Mouse (Mus musculus) c-Kit-positive CD71-positive TER-119-positive erythroid progenitor cells, embryonic 14.5 days (primary cell): ENCODE measurements around the gene Strn3.
"Not testable (repeated sequence)": the region's sequence is repeated elsewhere in the genome, so short reads cannot be mapped to it uniquely, and the experiment has no call there.

Experiments
- DNase-seq: peaks from one replicate; pipeline ENCODE4 v3.0.0-alpha.2; 2013; ENCODE audit warnings: low spot score

The Strn3 gene

DNA sequence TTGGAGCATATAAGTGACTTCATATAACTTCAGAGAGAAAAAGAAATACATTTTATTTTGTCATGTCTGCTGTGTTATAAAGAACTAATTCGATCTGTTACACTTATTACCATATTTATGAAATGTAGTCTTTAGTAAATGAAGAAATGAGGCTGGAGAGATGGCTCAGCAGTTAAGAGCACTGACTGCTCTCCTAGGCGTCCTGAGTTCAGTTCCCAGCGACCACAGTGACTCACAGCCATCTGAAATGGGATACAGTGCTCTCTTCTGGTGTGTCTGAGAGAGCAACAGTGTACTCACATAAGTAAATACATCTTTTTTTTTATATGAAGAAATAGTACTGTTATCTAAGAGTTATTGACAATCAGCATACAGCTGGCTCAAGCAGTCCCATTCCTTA lies 1.7 kb upstream of the Strn3 start:
- no peak for DNase-seq

DNA sequence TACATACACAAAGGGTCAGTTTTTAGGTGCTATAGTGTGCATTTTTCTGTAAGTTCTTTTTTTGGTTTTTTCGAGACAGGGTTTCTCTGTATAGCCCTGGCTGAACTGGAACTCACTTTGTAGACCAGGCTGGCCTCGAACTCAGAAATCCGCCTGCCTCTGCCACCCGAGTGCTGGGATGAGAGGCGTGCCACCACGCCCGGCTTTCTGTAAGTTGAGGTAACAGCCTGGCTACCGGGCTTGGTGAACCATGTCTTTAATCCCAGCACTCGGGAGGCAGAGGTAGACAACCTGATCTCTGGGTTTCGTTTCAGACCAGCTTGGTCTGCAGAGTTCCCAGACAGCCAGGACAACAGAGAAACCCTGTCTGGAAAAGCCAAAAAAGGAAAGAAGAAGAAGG lies 1.2 kb upstream of the Strn3 start:
- DNase-seq = not testable (repeated sequence)

DNA sequence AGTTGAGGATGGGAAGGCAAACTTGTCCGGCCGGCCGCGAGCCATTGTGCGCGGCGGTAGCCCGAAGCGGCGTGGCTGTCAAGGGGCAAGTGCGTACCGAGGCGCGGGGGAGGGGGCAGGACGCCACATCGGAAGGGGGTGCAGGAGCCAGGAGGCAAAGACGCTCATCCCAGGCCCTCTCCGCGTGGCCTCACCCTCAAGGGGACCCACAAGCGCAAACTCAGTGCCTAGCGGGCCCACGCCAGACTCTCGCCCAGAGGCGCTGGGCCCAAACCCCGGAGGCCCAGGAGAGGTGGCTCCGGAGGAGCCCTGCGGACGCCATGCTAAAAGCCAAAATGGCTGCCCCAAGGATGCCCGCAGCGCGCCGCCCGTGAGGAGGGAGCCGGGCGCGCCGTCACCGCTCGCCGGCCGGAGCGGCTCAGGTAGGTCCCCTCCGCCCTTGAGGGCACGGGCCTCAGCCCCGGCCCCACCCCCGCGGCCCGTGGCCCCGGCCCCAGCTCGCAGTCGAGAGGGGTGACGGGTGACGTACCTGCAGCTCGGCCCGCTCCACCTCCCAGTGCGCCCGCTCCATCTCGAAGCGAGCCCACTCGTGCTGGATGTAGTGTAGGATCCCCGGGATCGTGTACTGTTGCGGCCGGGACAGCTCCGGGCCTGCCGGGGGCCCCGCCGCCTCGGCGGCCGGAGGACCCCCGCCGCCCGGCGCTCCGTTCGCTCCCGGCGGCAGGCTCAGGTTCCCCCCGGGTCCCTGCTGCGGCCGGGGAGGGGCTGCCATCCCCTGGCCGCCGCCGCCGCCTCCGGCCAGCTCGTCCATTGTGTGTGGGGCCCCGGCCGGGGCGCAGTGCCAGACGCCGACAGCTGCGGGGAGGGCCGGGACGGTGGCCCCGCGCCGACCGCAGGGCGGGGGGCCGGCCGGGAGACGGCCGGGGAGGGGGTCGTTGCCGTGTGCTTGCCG lies 528 bp downstream of the Strn3 start, which contains the start of gene Ap4s1:
Gene Ap4s1 (plus strand): TSS at position 141 of the 952 bp plus-strand sequence.
- peak; percentile 64 for DNase-seq

DNA sequence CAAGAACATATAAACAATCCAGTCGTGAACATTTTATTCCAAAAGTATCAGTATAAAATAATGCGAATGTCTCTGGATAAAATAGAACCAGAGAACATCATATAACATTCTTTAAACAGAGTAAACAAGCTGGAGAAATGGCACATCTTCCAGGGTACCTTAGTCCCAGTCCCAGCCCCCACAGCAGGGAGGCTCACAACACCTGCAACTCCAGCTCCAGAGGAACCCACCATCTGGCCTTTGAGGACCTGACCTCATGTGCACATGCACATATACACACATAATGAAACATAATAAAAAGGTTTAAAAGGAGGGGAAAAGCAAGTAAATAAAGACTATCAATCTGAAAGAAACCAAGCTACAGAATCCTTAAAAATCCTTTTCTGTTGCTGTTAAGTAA lies 3.2 kb downstream of the Strn3 start:
- DNase-seq = no peak

DNA sequence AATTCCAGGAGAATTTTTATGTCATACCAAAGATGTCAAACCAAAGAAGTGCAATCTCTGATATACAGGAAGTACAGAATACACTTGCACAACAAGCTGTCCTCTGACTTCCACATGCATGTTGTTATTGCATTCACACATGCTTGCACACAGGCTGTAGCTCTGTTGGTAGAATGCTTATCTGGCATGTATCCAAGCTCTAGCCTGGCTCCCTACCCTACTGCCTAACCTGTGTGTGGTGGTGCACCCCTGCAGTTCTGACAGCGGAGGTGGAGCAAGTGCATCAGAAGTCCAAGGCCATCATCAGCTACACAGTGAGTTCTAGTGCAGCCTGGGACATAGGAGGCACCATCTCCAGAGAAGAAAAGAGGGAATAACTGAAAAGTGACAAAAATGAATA lies 12.9 kb downstream of the Strn3 start:
- DNase-seq = no peak

DNA sequence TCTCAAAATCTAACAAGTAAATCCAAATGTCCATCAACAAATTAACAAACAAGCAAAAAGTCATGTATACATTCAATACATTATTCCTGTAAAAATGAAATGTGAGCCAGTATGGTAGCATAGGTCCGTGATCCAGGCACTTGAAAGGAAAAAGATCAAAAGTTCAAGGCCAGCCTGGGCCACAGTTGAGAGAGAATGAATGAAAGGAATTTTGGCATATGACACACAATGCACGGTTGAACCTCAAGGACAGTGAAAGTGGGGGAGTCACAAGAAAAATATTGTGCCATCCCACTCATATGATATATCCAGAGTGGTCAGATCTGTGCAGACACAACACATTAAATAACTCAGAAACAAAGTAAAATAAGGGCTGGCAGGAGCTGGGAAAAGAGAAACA lies 15.3 kb downstream of the Strn3 start:
- no peak for DNase-seq

DNA sequence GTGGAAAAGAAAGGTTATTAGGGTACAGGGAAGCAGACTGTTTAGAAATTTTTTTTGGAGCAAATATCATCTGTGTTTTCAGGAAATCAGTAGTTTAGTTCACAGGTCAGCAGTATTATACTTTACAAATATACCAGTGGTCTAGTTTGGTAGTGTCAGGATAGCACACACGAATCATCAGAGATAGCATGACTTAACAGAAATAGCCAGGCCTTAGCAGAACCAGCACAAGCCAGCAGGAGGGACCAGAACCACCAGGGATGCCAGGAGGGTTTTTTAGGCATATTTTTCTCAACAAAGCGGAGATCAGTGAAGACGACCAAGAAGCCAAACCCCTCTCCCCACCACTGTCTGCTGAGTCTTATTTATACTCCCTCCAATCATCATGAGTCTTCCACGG lies 18.4 kb downstream of the Strn3 start:
- DNase-seq = no peak

DNA sequence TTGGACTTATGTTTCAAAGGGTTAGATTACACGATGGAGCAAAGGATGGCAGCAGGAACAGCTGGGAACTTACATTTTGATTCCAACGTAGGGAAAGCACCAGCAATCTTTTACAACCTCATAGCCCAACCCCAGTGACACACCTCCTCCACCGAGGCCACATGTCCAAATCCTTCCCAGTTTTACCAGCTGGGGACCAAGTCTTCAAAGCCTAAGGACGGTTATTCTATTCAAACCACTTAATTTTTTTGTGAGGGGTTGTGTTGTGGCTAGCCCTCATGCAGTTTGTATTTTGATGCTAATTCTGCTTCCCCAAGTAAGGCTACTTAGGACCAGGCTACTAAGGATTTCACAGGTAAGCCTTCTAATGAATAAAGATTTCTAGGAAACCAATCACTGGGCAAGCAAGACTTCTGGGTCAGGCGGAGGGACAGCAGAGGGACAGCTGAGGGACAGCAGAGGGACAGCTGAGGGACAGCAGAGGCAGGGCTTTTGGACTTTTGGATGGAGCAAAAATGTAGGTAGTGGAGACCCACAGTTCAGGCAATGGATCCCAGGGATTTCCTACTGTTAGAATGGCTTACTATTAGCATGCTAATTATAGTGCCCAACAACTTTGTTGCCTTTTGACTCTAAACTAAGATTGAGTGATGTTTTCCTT lies 20.3 kb downstream of the Strn3 start:
- DNase-seq = no peak

DNA sequence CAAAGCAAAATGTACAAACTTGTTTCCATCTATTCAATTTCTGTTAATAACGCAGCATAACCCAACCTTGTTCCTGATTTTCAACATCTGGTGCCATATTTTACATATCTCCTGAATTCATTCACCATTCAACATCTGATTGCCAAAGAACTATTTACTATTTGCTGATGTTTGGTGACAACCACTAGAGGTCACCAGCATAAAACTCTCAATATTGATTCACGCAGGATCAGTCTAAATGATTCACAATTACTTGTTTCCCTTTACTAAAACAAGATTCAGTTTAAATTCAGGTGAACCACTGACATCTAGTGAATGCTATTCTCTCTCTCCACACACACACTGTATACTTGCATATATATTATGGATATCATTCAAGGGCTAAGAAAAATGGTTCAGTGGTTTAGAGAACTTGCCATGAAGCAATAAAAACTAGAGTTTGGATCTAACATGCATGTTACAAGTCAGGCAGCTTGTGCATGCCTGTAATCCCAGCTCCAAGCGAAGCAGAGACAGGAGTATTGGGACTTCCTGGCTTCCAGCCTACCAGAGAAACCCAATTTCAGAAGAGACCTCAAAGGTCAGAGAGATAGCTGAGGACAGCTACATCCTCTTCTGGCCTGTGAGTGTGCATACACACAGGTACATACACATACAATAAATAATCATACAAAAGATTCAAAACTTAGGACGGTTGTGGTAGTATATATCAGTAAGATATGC lies 24.8 kb downstream of the Strn3 start:
- no peak for DNase-seq

DNA sequence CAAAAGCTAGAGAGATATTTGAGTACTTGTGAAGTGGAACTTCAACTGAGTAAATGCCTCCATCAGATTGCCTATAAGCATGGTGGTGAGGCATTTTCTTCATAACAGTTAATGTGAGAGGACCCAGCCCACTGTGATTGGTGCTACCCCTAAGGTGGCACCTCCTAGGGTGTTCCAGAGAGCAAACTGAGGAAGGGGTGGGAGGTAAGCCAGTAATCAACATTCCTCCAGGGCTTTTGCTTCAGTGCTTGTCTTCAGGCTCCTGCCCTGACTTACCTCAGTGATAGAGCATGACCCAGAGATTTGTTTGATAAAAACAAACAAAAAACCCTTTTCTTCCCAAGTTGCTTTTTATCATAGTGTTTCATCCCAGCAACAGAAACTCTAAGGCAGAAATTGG lies 27.8 kb downstream of the Strn3 start:
- no peak for DNase-seq

DNA sequence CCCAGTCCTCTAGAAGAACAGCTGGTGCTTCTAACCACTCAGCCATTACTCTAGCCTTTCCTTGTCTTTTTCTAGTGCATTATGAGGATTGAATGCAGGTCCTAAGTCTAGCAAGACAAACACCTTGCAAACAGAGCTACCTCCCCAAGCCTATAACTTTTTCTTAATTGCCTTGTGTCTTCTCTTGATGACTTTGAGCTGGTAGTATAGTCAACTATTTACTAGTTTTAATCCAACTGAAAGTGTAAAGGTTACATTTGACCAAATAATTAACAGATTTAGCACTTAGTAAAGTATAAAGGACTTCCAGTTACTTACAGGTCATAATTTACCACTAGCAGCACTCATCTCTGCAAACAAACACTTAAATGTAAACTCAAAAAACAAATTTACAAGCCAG lies 28.7 kb downstream of the Strn3 start:
- DNase-seq = no peak

DNA sequence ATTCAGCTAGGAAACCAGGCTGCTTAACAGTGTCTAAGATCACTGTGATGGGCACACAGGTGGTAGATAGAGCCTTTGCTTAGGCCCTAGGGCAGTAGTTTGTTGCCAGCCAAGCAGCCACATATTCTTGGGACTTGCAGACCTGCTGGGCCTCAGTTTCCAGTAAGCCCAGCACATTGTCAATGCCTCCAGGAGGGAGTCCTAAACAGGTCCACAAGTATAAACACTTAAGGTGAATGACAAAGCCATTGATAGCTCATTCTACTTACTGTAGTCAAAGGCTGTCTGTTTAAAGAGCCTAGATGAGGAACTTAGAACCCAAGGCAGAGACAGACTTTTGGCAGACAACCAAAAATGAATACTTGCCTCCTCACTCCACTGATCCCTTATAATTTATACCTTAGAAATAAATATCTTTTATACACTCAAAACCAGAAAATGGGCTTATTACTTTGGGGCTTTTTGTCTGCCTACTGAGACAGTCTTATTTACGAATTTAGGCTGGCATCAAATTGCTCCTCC lies 35.7 kb downstream of the Strn3 start:
- no peak for DNase-seq

DNA sequence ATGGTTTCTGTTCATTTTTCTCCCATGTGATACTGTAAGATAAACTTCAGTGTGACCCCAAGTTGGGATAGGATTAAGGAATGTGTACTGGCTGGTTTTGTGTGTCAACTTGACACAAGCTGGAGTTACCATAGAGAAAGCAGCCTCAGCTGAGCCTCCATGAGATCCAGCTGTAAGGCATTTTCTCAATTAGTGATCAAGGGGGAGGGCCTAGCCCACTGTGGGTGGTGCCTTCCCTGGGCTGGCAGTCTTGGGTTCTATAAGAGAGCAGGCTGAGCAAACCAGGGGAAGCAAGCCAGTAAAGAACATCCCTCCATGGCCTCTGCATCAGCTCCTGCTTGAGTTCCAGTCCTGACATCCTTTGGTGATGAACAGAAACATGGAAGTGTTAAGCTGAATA lies 42.3 kb downstream of the Strn3 start:
- not testable (repeated sequence) for DNase-seq

DNA sequence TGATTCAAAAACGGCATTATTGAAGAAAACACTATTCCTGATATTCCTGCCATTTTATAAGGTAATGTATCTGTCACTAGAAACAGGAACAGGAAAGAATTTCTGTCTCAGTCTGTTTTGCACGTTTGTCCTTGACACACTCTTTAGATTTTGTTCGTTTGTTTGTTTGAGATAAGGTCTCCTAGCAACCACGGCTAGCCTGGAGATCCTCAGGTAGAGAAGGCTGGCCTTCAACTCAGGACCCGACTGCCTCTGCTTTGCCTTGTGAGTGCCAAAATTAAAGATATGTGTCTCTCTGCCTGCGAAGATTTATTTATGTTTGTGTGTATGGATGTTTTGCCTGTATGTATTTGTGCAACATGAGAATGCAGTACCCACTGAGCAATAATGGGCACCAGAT lies 49.8 kb downstream of the Strn3 start:
- DNase-seq = peak; percentile 66

DNA sequence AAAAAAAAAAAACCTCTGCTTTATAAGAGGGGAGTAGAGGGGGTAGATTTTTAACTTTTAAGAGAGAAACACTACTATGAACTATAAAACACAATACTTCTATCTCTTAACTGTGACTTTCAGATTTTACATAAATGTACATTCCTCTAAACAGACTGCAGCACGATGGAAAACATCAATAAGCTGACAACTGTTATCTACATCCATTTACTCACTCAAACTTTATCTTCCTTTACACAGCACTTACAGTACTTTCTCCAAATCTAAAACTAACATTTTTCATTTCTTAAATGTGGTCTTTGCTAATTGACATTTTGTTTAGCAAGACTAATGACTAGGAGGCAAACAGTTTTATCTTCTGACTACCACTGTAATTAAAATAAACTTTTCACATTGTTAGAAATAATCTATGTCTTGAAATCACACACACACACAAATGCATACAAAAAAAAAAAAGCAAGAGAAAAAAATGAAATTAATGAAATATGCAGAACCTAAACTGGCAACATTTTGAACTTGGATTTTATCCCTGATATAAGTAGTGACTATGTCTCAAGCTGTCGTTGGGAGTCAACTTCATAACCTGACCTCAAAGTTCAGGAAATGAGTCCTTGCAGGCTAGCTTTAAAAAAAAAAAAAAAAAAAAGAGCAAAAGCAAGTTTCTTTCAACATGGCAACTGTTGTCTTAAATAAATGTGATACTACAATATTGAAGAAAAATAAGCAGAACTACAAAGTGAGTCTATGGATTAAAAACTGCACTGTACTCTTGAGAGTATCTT lies 54.8 kb downstream of the Strn3 start:
- no peak for DNase-seq

DNA sequence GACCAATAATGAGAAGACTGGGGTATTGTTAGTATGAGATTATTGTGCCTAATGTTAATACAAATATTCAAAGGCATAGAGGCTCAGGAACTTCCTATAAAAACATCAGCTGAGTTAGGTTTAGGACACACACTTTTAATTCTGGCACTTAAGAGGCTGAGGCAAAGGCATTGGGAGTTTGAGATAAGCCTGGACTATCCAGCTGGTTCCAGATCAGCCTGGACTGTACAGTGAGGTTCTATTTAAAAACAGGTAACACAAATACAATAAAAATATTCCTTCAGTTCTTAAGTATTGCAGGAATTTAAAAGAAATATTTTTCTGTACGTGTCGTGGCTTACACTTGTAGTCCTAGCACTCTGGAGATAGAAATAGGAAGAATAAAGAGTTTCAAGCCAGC lies 55.4 kb downstream of the Strn3 start:
- no peak for DNase-seq

DNA sequence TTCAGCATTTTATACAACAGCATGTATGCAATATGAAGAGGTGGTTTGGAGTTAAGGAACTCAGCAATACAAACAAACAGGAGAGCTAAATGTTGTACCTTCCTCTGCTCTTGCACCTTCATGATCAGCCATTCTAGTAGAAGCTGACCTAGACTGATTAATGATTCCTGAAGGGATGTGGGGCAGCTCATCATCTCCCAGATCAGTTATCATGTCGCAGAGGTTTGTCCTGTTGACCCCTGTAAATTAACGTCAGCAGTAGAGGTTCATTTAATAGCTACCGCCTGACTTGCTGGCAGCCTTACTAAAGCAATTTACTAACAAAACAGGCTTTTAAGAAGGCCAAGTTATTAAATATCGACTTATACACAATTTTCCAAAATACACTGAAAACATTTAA lies 58.2 kb downstream of the Strn3 start:
- no peak for DNase-seq

DNA sequence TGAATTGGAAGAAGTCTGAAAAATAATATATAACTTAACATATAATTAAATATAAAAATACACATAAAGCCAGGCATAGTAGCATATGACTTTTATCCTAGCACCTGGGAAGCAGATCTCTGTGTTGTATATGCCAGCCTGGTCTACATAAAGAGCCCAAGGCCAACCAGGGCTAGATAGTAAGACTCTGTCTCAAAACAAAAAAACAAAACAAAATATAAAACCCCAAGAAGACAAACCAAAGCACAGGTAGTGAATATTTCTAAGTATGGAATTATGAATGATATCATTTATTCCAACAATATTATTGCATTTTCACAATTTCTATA lies 68.4 kb downstream of the Strn3 start:
- DNase-seq = no peak

DNA sequence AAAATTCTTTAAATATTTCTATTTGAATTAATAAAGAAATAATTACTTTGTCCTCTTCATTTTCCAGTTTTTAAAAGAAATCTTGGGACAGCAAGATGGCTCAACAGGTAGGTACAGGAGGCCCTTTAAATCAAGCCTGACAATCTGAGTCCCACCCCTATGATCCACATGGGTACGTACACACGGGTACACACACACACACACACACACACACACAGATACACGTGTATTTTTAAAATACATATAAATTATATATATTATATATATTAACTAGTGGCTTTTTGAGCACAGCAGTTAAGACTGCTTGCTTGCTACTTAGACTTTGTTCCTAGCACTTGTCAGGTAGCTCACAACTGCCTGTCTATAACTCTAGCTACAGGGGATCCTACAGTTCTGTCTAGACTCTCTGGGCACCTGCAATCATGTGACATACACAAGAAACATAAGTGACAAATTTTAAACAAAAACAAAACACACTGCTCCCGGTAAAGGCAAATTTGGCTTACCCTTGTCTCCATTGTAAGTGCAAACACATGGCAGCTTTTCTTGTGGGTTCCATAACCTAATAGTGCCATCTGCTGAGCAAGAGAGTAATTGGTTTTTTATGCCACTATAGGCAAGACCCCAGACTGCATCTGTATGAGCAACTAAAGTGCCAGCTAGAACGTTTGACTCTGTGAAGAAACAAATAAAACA lies 68.9 kb downstream of the Strn3 start:
- DNase-seq = no peak

DNA sequence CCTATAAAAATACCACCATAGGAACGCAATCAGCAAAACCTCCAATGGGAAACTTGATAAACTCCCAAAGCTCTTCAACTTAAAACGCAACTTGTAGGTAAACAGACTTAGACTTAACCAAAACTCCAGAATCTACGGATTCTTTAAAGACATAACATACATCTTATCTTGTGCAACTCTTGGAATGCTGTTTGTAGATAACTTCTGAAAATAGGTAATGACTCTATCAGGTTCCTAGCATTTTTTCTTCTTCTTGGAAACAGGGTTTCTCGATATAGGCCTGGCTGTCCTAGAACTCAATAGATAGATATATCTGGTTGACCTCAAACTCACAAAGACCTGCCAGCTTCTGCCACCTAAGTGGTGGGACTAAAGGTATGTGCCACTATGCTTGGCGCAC lies 70.5 kb downstream of the Strn3 start:
- DNase-seq = no peak

DNA sequence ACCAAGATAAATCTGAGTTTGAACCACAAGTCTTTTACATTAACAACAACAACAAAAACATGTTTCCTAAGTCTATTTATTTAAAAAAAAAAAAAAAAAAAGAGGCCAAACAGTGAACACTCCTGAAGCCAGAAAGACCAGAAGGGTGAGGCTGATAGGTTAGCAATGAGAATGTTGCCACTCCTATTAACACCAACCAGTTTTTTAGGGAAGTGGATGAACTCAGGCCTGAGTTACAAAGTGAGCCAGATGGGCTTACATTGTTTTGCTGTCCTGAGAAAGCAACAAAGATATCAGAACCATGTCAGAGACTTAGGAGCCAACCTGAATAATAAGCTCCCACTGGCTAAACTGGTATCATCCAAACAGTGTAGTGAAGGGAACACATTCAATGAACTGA lies 71.1 kb downstream of the Strn3 start:
- no peak for DNase-seq
